Mouse (Mus musculus) cortical plate, adult 2 months (tissue): ENCODE measurements around the gene Urm1. TPM values are rescaled to one million over a fixed set of nuclear protein-coding genes. Genes with fewer than 3 reads are reported as not detected.
"Not testable (repeated sequence)": the region's sequence is repeated elsewhere in the genome, so short reads cannot be mapped to it uniquely, and the experiment has no call there.

Experiments used
- H3K27ac ChIP-seq: fragments of 200-500 bp; 2 replicates; pipeline ENCODE4 v1.5.1; 2012; ENCODE audit warnings: low read length, control low read depth, inconsistent platforms; ENCODE audit not compliant: insufficient read depth
- H3K4me1 ChIP-seq: fragments of 200-500 bp; 2 replicates; pipeline ENCODE4 v1.6.1; 2011; ENCODE audit warnings: low read length; ENCODE audit not compliant: control insufficient read depth, insufficient read depth
- H3K4me3 ChIP-seq: fragments of 200-500 bp; 2 replicates; pipeline ENCODE4 v1.5.1; 2011; ENCODE audit warnings: mild to moderate bottlenecking, low read length, control low read depth; ENCODE audit not compliant: insufficient read depth
- CTCF ChIP-seq: fragments of 200-500 bp; IDR thresholded peaks from 2 replicates; pipeline ENCODE4 v1.5.1; 2011; ENCODE audit warnings: mild to moderate bottlenecking, control low read depth, low read length; ENCODE audit not compliant: insufficient read depth; ENCODE audit errors: extremely low read depth
- POLR2A ChIP-seq: fragments of 200-500 bp; IDR thresholded peaks from 2 replicates; pipeline ENCODE4 v1.6.1; 2011; ENCODE audit warnings: mild to moderate bottlenecking, low read length, control low read depth; ENCODE audit not compliant: insufficient read depth; ENCODE audit errors: extremely low read depth
- polyA plus RNA-seq: library from polyadenylated mRNA; depleted of rRNA; stranded (reverse); fragments of >200 nt; gene quantifications from 2 replicates; pipeline ENCODE4 v1.2.3, GENCODE M21; 2012; rRNA removed

Gene Urm1
- polyA plus RNA-seq: 68.6 and 75.0 TPM in 2 replicates

GRCm38 (mm10) chr2:29820025-29820817, at the start of gene Urm1:
Urm1 (plus strand) TSS chr2:29820075.
- TF ChIP-seq CTCF (no peak), POLR2A (peak; percentile 72)
- H3K27ac ChIP-seq: peak within 1 kb of the TSS; percentile 87
- H3K4me1 ChIP-seq: peaks cover 4% of the 10 kb centered on the region
- peak within 1 kb of the TSS; percentile 53 for H3K4me3 ChIP-seq

- no peak for TF ChIP-seq POLR2A
- TF ChIP-seq CTCF: no peak
- Histone ChIP-seq H3K4me1 (no peaks in the 10 kb centered on the region), H3K27ac (no peak overlapping the region), H3K4me3 (no peak overlapping the region)
Observed at GRCm38 (mm10) chr2:29770162-29770561, 49.7 kb upstream of the Urm1 start.

GRCm38 (mm10) chr2:29771611-29772461, 48.0 kb upstream of the Urm1 start:
- Histone ChIP-seq H3K4me1 (no peaks in the 10 kb centered on the region), H3K4me3 (no peak overlapping the region), H3K27ac (no peak overlapping the region)
- TF ChIP-seq CTCF (no peak), POLR2A (no peak)

- Histone ChIP-seq H3K4me3 (no peak overlapping the region), H3K4me1 (no peaks in the 10 kb centered on the region), H3K27ac (no peak overlapping the region)
- TF ChIP-seq POLR2A: no peak
- no peak for TF ChIP-seq CTCF
Observed at GRCm38 (mm10) chr2:29773323-29773722, 46.6 kb upstream of the Urm1 start.

GRCm38 (mm10) chr2:29781256-29781655, 38.6 kb upstream of the Urm1 start:
- H3K27ac ChIP-seq, H3K4me3 ChIP-seq, H3K4me1 ChIP-seq: not testable (repeated sequence)

- H3K4me3 ChIP-seq: no peak overlapping the region
- H3K4me1 ChIP-seq: no peaks in the 10 kb centered on the region; the same call in 1 of the 2 replicates
- H3K27ac ChIP-seq: no peak overlapping the region
- no peak for TF ChIP-seq CTCF
- TF ChIP-seq POLR2A: no peak
Observed at GRCm38 (mm10) chr2:29784290-29784689, 35.6 kb upstream of the Urm1 start.

- H3K27ac ChIP-seq: peak within 1 kb of the TSS; percentile 53
- TF ChIP-seq POLR2A: peak; percentile 74
- no peak for TF ChIP-seq CTCF
- peak within 1 kb of the TSS; percentile 66 for H3K4me3 ChIP-seq
- H3K4me1 ChIP-seq: no peaks in the 10 kb centered on the region; the same call in 1 of the 2 replicates
Observed at GRCm38 (mm10) chr2:29787104-29787917, 32.6 kb upstream of the Urm1 start, which contains the start of gene Coq4. Coq4 (plus strand) TSS chr2:29787493.

- H3K4me3 ChIP-seq: peak within 1 kb of the TSS; percentile 66
- peak within 1 kb of the TSS; percentile 53 for H3K27ac ChIP-seq
- TF ChIP-seq CTCF (no peak), POLR2A (peak; percentile 73)
- H3K4me1 ChIP-seq: no peaks in the 10 kb centered on the region; the same call in 1 of the 2 replicates
Observed at GRCm38 (mm10) chr2:29787937-29788681, 31.8 kb upstream of the Urm1 start, which contains the start of gene Trub2. Trub2 (minus strand) TSS chr2:29788502.
